Mouse (Mus musculus) heart, adult 2 months (tissue): ENCODE data around the gene Cox8b. TPM values are rescaled to one million over a fixed set of nuclear protein-coding genes. Genes with fewer than 3 reads are reported as not detected.

Source experiments
- DNase-seq, 2 experiments: peaks; one replicate each; pipeline ENCODE4 v3.0.0; 2021
- H3K27ac ChIP-seq: fragments of 200-600 bp; 2 replicates; pipeline ENCODE4 v1.8.1; 2022
- H3K27me3 ChIP-seq: fragments of 200-500 bp; 2 replicates; pipeline ENCODE4 v1.6.1; 2012; ENCODE audit warnings: mild to moderate bottlenecking, low read length, inconsistent platforms, mixed read lengths; ENCODE audit not compliant: control insufficient read depth, insufficient read depth
- H3K36me3 ChIP-seq: fragments of 200-500 bp; 2 replicates; pipeline ENCODE4 v1.6.1; 2012; ENCODE audit warnings: low read length, inconsistent platforms; ENCODE audit not compliant: control insufficient read depth, insufficient read depth
- H3K4me1 ChIP-seq: fragments of 200-500 bp; 2 replicates; pipeline ENCODE4 v1.6.1; 2011; ENCODE audit warnings: low read length; ENCODE audit not compliant: control insufficient read depth, insufficient read depth
- H3K4me3 ChIP-seq: fragments of 200-600 bp; 2 replicates; pipeline ENCODE4 v1.8.1; 2022
- H3K79me2 ChIP-seq: fragments of 200-500 bp; replicated peaks from 2 replicates; pipeline ENCODE4 v1.6.1; 2012; ENCODE audit warnings: mild to moderate bottlenecking, inconsistent platforms, low read length, moderate library complexity, mixed read lengths; ENCODE audit not compliant: control insufficient read depth, insufficient read depth
- H3K9ac ChIP-seq: fragments of 200-500 bp; 2 replicates; pipeline ENCODE4 v1.6.1; 2012; ENCODE audit warnings: low read depth, mild to moderate bottlenecking, control low read depth, inconsistent platforms, low read length, mixed read lengths
- CTCF ChIP-seq: fragments of 200-600 bp; IDR thresholded peaks from 2 replicates; pipeline ENCODE4 v1.8.1; 2022; ENCODE audit warnings: antibody characterized with exemption, mild to moderate bottlenecking, moderate library complexity
- EP300 ChIP-seq: fragments of 200-500 bp; IDR thresholded peaks from 2 replicates; pipeline ENCODE4 v1.6.1; 2011; ENCODE audit warnings: low read depth, low read length, control low read depth; ENCODE audit not compliant: insufficient read depth
- POLR2A ChIP-seq: fragments of 200-500 bp; IDR thresholded peaks from 2 replicates; pipeline ENCODE4 v1.6.1; 2011; ENCODE audit warnings: mild to moderate bottlenecking, low read depth, low read length, control low read depth; ENCODE audit not compliant: insufficient read depth
- WGBS: fragments of 180-500 bp; shearing (Covaris S2); methylation state at CpG from one replicate; pipeline ENCODE4 v1.1.7; 2018; 5-methylcytosine and 5-hydroxymethylcytosine counted together
- intact Hi-C: fragments of 180-260 bp; cut with DNase I; formaldehyde crosslinking; loops from one replicate; pipeline ENCODE4 v1.15.1; 2025
- polyA plus RNA-seq: library from polyadenylated mRNA; depleted of rRNA; stranded (reverse); fragments of >200 nt; gene quantifications from 2 replicates; pipeline ENCODE4 v1.2.3, GENCODE M21; 2012
- total RNA-seq, 2 experiments: library from RNA; stranded (reverse); gene quantifications; 2 replicates each; pipeline ENCODE4 v1.2.3; 2021

The Cox8b gene
- total and polyA plus RNA-seq, 3 experiments, result 2,194 to 3,250 (median 2,777) TPM

DNA sequence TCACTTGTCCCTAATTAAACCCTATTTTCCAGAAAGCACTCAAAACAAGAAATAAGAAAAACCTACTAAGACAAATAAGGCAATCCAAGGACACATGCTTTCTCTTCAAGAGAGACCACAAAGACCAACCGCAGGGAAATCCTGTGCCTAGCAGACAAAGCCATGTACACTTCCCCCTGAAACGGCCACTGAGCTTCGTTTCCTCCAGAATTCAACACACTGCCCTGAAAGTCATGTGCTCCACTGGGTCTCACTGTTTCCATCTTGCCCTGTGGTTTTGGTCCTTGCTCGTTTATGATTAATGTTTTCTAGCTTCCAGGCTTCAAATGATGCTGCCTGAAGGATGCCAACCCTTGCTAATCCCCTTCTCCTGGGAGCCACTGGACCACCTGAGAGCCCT is 26.0 kb downstream of the Cox8b start:
- Histone ChIP-seq H3K79me2 (no peaks in the 10 kb centered on the region), H3K4me3 (no peak overlapping the region), H3K4me1 (no peaks in the 10 kb centered on the region), H3K27me3 (no peaks in the 10 kb centered on the region), H3K27ac (no peak overlapping the region), H3K9ac (no peak overlapping the region), H3K36me3 (no peaks in the 10 kb centered on the region)
- WGBS, result 79% methylated on average over 4 of the region's 4 CpGs
- DNase-seq, result no peak
- TF ChIP-seq EP300 (no peak), POLR2A (no peak), CTCF (no peak)
- intact Hi-C loops, result no loop called here

DNA sequence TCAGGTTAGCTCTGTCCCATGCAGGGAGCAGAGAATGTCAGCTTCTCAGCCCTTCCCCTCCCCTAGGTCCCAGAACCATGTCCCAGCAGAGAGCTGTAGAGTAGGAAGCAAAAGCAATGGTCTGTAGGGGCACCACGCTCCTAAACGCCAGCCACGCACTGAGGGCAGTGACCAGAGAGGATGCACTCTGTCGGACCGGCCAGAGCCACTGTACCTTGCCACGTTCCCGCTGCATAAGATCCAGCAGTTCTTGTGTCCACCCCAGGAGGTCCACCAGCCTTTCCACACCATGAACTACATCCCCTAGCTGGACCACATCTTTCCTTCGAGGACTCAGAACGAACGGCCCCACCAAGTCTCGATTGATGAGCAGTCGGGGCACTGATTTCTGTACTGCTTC is 35.5 kb downstream of the Cox8b start:
- no peak overlapping the region for H3K27ac ChIP-seq
- no peaks in the 10 kb centered on the region for H3K27me3 ChIP-seq
- H3K79me2 ChIP-seq, result no peaks in the 10 kb centered on the region
- intact Hi-C loops, result no loop called here
- DNase-seq, result peak in 1 of 2 experiments; percentile 15
- H3K9ac ChIP-seq, result no peak overlapping the region
- no peaks in the 10 kb centered on the region for H3K4me1 ChIP-seq
- WGBS, result 86% methylated on average over 12 of the region's 12 CpGs
- H3K4me3 ChIP-seq, result no peak overlapping the region
- no peak for TF ChIP-seq CTCF
- no peak for TF ChIP-seq EP300
- TF ChIP-seq POLR2A, result no peak
- H3K36me3 ChIP-seq, result no peaks in the 10 kb centered on the region

DNA sequence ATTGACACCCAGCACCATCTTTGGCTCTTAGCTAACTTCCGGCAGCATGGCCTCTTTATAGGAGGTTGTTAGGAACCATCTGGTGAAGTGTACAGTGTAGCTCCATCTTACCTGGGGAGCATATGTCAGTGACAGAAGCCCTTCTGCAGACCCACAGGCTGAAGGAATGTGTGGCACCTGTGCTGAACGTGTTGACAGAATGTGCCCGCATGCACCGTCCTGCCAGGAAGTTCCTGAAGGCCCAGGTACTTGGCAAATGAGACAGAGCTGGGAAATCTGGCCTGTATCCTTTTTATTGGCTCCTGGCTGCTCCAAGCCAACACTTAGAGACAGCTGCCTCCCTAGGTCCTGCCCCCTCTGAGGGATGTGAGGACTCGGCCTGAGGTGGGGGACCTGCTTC is 39.5 kb downstream of the Cox8b start:
- Histone ChIP-seq H3K79me2 (no peaks in the 10 kb centered on the region; the same call in 1 of the 2 replicates), H3K9ac (no peak overlapping the region), H3K4me3 (no peak overlapping the region), H3K27ac (no peak overlapping the region), H3K36me3 (no peaks in the 10 kb centered on the region), H3K27me3 (no peaks in the 10 kb centered on the region), H3K4me1 (peaks cover 5% of the 10 kb centered on the region)
- WGBS, result 87% methylated on average over 5 of the region's 5 CpGs
- no peak for TF ChIP-seq EP300
- TF ChIP-seq CTCF, result no peak
- no peak for TF ChIP-seq POLR2A
- DNase-seq, result peak in 1 of 2 experiments; percentile 14
- intact Hi-C loops, result no loop called here

DNA sequence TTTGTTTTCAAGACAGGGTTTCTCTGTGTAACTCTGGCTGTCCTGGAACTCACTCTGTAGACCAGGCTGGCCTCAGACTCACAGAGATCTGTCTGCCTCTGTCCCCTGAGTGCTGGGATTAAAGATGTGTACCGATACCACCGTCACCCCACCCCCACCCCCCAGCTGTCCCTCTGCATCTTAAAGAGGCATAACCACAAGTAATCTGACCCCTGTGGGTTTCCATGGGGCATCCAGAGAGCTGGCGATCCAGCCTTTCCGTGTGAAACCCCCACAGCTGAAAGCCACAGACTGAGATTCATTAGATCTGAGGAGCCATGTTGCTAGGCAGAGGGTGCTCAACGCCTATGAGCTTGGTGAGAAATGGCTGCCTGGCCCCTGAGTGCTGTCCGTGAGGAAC is 40.2 kb downstream of the Cox8b start:
- no peaks in the 10 kb centered on the region for H3K36me3 ChIP-seq
- TF ChIP-seq POLR2A (no peak), EP300 (no peak), CTCF (no peak)
- H3K79me2 ChIP-seq, result no peaks in the 10 kb centered on the region; the same call in 1 of the 2 replicates
- H3K4me1 ChIP-seq, result peaks cover 7% of the 10 kb centered on the region
- H3K27me3 ChIP-seq, result no peaks in the 10 kb centered on the region
- WGBS, result 80% methylated on average over 6 of the region's 6 CpGs
- H3K4me3 ChIP-seq, result no peak overlapping the region
- no peak overlapping the region for H3K27ac ChIP-seq
- H3K9ac ChIP-seq, result no peak overlapping the region
- DNase-seq, result no peak
- intact Hi-C loops, result loop anchor here (5.0 kb wide), 1 partner anchor 312 kb away; the partner anchor contains the start of gene Rnh1

DNA sequence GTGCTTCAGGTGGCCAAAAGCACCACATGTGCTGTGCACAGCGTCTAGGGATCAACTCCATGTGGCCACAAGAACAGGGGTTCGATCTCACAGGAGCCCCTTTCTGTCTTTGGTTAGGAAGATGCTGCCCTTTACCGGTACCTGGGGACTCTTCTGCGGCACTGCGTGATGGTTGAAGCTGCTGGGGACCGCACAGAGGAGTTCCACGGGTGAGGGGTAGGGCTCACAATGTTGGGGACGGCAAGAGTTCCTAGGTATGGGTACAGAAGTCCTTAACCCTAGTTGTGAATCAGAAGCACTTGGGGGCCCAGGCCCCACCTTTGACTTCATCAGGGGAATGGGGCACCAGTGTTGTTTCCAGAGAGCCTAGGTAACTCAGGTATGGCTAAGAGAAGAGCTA is 41.5 kb downstream of the Cox8b start:
- Histone ChIP-seq H3K27ac (no peak overlapping the region), H3K36me3 (no peaks in the 10 kb centered on the region), H3K4me1 (peaks cover 8% of the 10 kb centered on the region), H3K79me2 (no peaks in the 10 kb centered on the region; the same call in 1 of the 2 replicates), H3K9ac (no peak overlapping the region), H3K4me3 (no peak overlapping the region), H3K27me3 (no peaks in the 10 kb centered on the region)
- TF ChIP-seq CTCF, result no peak
- no peak for TF ChIP-seq EP300
- no peak for TF ChIP-seq POLR2A
- intact Hi-C loops, result loop anchor here (5.0 kb wide), 1 partner anchor 314 kb away; the partner anchor contains the start of gene Rnh1
- DNase-seq, result no peak
- WGBS, result 94% methylated on average over 8 of the region's 8 CpGs

DNA sequence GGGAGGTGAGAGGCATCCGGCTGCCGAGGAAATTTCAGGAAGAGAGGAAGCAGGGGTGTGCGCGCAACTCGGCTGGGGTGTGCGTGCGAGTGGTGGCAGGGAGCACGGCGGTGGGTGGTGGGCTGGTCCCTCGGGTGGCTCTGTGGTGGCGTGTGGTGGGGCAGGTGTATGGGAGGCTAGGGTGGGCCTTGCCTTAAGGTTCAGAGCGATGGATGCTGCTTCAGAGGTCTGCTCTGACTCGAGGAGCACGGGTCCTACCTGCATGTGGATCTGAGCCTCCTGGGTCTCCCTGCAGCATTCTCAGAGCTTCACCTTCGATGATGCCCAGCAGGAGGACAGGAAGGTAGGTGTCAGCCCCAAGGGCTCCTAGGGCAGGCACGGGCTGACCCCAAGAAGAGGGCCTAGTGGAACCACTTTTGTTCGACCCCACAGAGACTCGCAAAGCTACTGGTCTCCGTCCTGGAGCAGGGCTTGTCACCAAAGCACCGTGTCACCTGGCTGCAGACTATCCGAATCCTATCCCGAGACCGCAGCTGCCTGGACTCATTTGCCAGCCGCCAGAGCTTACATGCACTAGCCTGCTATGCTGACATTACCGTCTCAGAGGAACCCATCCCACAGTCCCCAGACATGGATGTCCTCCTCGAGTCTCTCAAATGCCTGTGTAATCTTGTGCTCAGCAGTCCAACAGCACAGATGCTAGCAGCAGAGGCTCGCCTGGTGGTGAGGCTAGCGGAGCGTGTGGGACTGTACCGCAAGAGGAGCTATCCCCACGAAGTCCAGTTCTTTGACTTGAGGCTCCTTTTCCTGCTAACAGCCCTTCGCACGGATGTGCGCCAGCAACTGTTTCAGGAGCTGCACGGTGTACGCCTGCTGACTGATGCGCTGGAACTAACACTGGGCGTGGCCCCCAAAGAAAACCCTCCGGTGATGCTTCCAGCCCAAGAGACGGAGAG is 42.4 kb downstream of the Cox8b start, which contains the start of gene Bet1l:
TSS of gene Bet1l (minus strand) at position 28 of the 956 bp plus-strand sequence.
- H3K9ac ChIP-seq, result peak within 1 kb of the TSS; percentile 87
- no peaks in the 10 kb centered on the region; the same call in 1 of the 2 replicates for H3K79me2 ChIP-seq
- no peak for DNase-seq
- H3K4me1 ChIP-seq, result peaks cover 8% of the 10 kb centered on the region
- intact Hi-C loops, result loop anchor here (1.0 to 5.0 kb wide), 2 partner anchors 24 to 314 kb away; partner anchors contain the start of genes Rnh1 and Sirt3
- peak within 1 kb of the TSS; percentile 93 for H3K4me3 ChIP-seq
- no peaks in the 10 kb centered on the region for H3K27me3 ChIP-seq
- TF ChIP-seq CTCF, result no peak
- no peak for TF ChIP-seq POLR2A
- TF ChIP-seq EP300, result no peak
- 19% methylated on average over 40 of the region's 40 CpGs for WGBS
- peak within 1 kb of the TSS; percentile 93 for H3K27ac ChIP-seq
- H3K36me3 ChIP-seq, result no peaks in the 10 kb centered on the region
